Mouse (Mus musculus) myocyte (in vitro differentiated cells): Measurements from ENCODE around the gene Myh9. TPM values are rescaled to one million over a fixed set of nuclear protein-coding genes. Genes with fewer than 3 reads are reported as not detected.
A peak's percentile ranks its signal among the peaks of the same experiment; 100 is the strongest.

ENCODE experiments used
- H3K27me3 ChIP-seq: one replicate; pipeline ENCODE4 v1.6.1; 2011; ENCODE audit not compliant: control insufficient read depth, insufficient read depth, insufficient read length
- H3K36me3 ChIP-seq: one replicate; pipeline ENCODE4 v1.6.1; 2011; ENCODE audit not compliant: control insufficient read depth, insufficient read depth
- H3K4me2 ChIP-seq: one replicate; pipeline ENCODE4 v1.6.1; 2011; ENCODE audit warnings: low read depth, control low read depth
- H3K4me3 ChIP-seq: one replicate; pipeline ENCODE4 v1.5.1; 2011; ENCODE audit warnings: mild to moderate bottlenecking, control low read depth, moderate library complexity
- H3K79me2 ChIP-seq: one replicate; pipeline ENCODE4 v1.6.1; 2011; ENCODE audit not compliant: control insufficient read depth, insufficient read depth
- H3ac ChIP-seq: one replicate; pipeline ENCODE4 v1.6.1; 2011; ENCODE audit not compliant: control insufficient read depth, insufficient read length
- CEBPB ChIP-seq: IDR thresholded peaks from 2 replicates; pipeline ENCODE4 v1.6.1; 2011; ENCODE audit warnings: mild to moderate bottlenecking, moderate library complexity; ENCODE audit not compliant: poor library complexity, insufficient read depth, severe bottlenecking
- E2F4 ChIP-seq: IDR thresholded peaks from one replicate; pipeline ENCODE4 v1.6.1; 2011; ENCODE audit warnings: mild to moderate bottlenecking, control low read depth, moderate library complexity; ENCODE audit not compliant: insufficient read depth
- MAX ChIP-seq: IDR thresholded peaks from one replicate; pipeline ENCODE4 v1.6.1; 2011; ENCODE audit warnings: low read depth, mild to moderate bottlenecking, control low read depth
- MYOD1 ChIP-seq, 3 experiments: IDR thresholded peaks; one replicate each; pipeline ENCODE4 v1.6.1; 2011; ENCODE audit warnings: control low read depth in 2 of 3, low read depth in 2 of 3, mild to moderate bottlenecking in 2 of 3, moderate library complexity in 1 of 3; ENCODE audit not compliant: insufficient read length in 2 of 3, control insufficient read depth in 1 of 3
- MYOG ChIP-seq, 3 experiments: IDR thresholded peaks; one replicate each; pipeline ENCODE4 v1.6.1; 2011; ENCODE audit warnings: control low read depth in 2 of 3, low read depth in 2 of 3, mild to moderate bottlenecking in 2 of 3; ENCODE audit not compliant: insufficient read length in 2 of 3, control insufficient read depth in 1 of 3, insufficient read depth in 1 of 3
- POLR2A ChIP-seq: IDR thresholded peaks from one replicate; pipeline ENCODE4 v1.6.1; 2011; ENCODE audit warnings: low read depth, mild to moderate bottlenecking, control low read depth, moderate library complexity; ENCODE audit not compliant: insufficient read length
- POLR2AphosphoS2 ChIP-seq: IDR thresholded peaks from one replicate; pipeline ENCODE4 v1.6.1; 2011; ENCODE audit warnings: low read depth, control low read depth; ENCODE audit not compliant: insufficient read length
- REST ChIP-seq: IDR thresholded peaks from one replicate; pipeline ENCODE4 v1.6.1; 2011; ENCODE audit warnings: mild to moderate bottlenecking, control low read depth, moderate library complexity; ENCODE audit not compliant: insufficient read depth, insufficient read length
- SRF ChIP-seq: IDR thresholded peaks from one replicate; pipeline ENCODE4 v1.6.1; 2011; ENCODE audit warnings: low read depth; ENCODE audit not compliant: control insufficient read depth, insufficient read length
- TCF12 ChIP-seq: IDR thresholded peaks from one replicate; pipeline ENCODE4 v1.6.1; 2011; ENCODE audit warnings: mild to moderate bottlenecking, control low read depth; ENCODE audit not compliant: poor library complexity, insufficient read depth, severe bottlenecking
- TCF3 ChIP-seq: IDR thresholded peaks from one replicate; pipeline ENCODE4 v1.6.1; 2011; ENCODE audit warnings: low read depth, control low read depth; ENCODE audit not compliant: insufficient read length
- USF1 ChIP-seq: IDR thresholded peaks from one replicate; pipeline ENCODE4 v1.6.1; 2011; ENCODE audit warnings: low read depth, mild to moderate bottlenecking, control low read depth, moderate library complexity
- polyA plus RNA-seq: library from polyadenylated mRNA; unstranded; fragments of >200 nt; fragmentation: generic; extraction: Trizol; gene quantifications from one replicate; pipeline ENCODE4 v1.2.1, GENCODE M21; 2012; ENCODE audit warnings: missing spikeins

The Myh9 gene
- polyA plus RNA-seq, 1 experiment = 466 TPM

DNA sequence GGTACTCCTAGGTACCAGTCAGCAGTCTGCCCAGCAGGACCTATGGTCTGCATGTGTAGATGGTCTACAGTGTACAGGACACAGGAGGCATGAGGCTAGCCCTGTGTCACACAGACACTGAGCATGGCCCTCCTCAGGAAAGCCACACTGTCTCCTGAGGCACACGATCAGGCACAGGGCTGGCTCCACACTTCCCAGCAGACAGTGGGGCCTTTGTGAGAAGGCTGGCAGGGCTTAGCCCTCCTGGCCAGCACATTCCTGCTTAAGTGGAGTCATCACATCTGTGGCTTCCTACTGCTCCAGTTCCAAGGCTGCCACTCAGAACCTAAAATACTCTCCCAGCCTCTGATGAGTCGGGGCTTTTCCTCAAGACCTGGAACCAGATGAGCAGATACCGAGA is 38.2 kb downstream of the Myh9 start:
- peak; percentile 82 for TF ChIP-seq POLR2A
- TF ChIP-seq MYOD1 (IDR thresholded peaks at IDR 0.05; ENCODE audit: control insufficient read depth in 1 of 3, insufficient read length in 2 of 3, low read depth in 2 of 3) = peak in 2 of 3 experiments; percentile 7 to 64
- TF ChIP-seq TCF3 = no peak
- peak; percentile 93 for TF ChIP-seq POLR2AphosphoS2
- TF ChIP-seq SRF = no peak
- peak in 1 of 3 experiments; percentile 76 for TF ChIP-seq MYOG (IDR thresholded peaks at IDR 0.05; ENCODE audit: control insufficient read depth in 1 of 3, insufficient read depth in 1 of 3, insufficient read length in 2 of 3, low read depth in 2 of 3)
- H3ac ChIP-seq = no peak overlapping the region
- H3K27me3 ChIP-seq = no peaks in the 10 kb centered on the region
- H3K36me3 ChIP-seq = peaks cover 64% of the 10 kb centered on the region
- H3K79me2 ChIP-seq = peaks cover 98% of the 10 kb centered on the region
- no peak overlapping the region for H3K4me3 ChIP-seq
- H3K4me2 ChIP-seq = peak overlapping the region; percentile 65

DNA sequence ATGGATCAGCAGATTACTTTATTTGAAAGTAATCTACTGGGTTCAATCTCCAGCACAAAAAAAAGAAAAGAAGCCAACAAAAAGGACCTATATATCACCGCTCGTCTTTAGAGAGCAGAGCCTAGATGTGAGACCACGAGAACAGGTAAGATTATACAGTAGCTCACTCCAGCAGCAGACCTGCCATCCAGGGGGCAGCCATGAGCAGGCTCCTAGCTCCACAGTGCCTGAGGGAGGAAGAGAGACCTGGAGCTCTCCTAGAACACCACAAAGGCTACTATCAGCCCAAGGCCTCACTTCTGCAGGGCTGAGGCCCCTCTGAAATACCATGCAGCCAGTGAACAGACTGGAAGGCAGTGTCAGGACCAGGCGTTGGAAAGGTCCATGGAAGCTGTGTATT is 39.0 kb downstream of the Myh9 start:
- no peak overlapping the region for H3ac ChIP-seq
- TF ChIP-seq POLR2AphosphoS2 = peak; percentile 74
- no peak for TF ChIP-seq MAX
- H3K4me3 ChIP-seq = no peak overlapping the region
- H3K27me3 ChIP-seq = no peaks in the 10 kb centered on the region
- H3K36me3 ChIP-seq = peaks cover 58% of the 10 kb centered on the region
- H3K4me2 ChIP-seq = peak overlapping the region; percentile 65
- H3K79me2 ChIP-seq = peaks cover 96% of the 10 kb centered on the region

- Histone ChIP-seq H3ac (no peak overlapping the region), H3K4me3 (no peak overlapping the region), H3K36me3 (peaks cover 62% of the 10 kb centered on the region), H3K4me2 (peak overlapping the region; percentile 43), H3K27me3 (no peaks in the 10 kb centered on the region), H3K79me2 (peaks cover 96% of the 10 kb centered on the region)
- TF ChIP-seq POLR2AphosphoS2 (no peak), POLR2A (peak; percentile 23)
Observed at GRCm38 (mm10) chr15:77801188-77801587, 40.8 kb downstream of the Myh9 start.

- H3K36me3 ChIP-seq = peaks cover 61% of the 10 kb centered on the region
- H3K4me2 ChIP-seq = peak overlapping the region; percentile 87
- no peak overlapping the region for H3K4me3 ChIP-seq
- no peaks in the 10 kb centered on the region for H3K27me3 ChIP-seq
- peak; percentile 54; the same call in 1 of the 2 replicates for TF ChIP-seq CEBPB
- no peak for TF ChIP-seq USF1
- peak; percentile 62 for TF ChIP-seq POLR2A
- TF ChIP-seq MYOG (IDR thresholded peaks at IDR 0.05; ENCODE audit: control insufficient read depth in 1 of 3, insufficient read depth in 1 of 3, insufficient read length in 2 of 3, low read depth in 2 of 3) = no peak
- no peak for TF ChIP-seq E2F4
- no peak for TF ChIP-seq TCF3
- peak; percentile 99 for TF ChIP-seq SRF
- TF ChIP-seq REST = no peak
- TF ChIP-seq MYOD1 (IDR thresholded peaks at IDR 0.05; ENCODE audit: control insufficient read depth in 1 of 3, insufficient read length in 2 of 3, low read depth in 2 of 3) = peak in 1 of 3 experiments; percentile 65
- no peak for TF ChIP-seq TCF12
- no peak for TF ChIP-seq MAX
- peak; percentile 86 for TF ChIP-seq POLR2AphosphoS2
- peaks cover 96% of the 10 kb centered on the region for H3K79me2 ChIP-seq
- no peak overlapping the region for H3ac ChIP-seq
Observed at GRCm38 (mm10) chr15:77800511-77800910, 41.5 kb downstream of the Myh9 start.

- peak overlapping the region; percentile 1 for H3ac ChIP-seq
- no peaks in the 10 kb centered on the region for H3K27me3 ChIP-seq
- peaks cover 96% of the 10 kb centered on the region for H3K79me2 ChIP-seq
- TF ChIP-seq USF1 (no peak), POLR2A (peak; percentile 53), MYOD1 (IDR thresholded peaks at IDR 0.05; ENCODE audit: control insufficient read depth in 1 of 3, insufficient read length in 2 of 3, low read depth in 2 of 3) (peak in 2 of 3 experiments; percentile 26 to 68), POLR2AphosphoS2 (peak; percentile 58), MYOG (IDR thresholded peaks at IDR 0.05; ENCODE audit: control insufficient read depth in 1 of 3, insufficient read depth in 1 of 3, insufficient read length in 2 of 3, low read depth in 2 of 3) (peak in 1 of 3 experiments; percentile 64)
- H3K36me3 ChIP-seq = peaks cover 61% of the 10 kb centered on the region
- H3K4me2 ChIP-seq = peak overlapping the region; percentile 87
- no peak overlapping the region for H3K4me3 ChIP-seq
Observed at GRCm38 (mm10) chr15:77799491-77800474, 42.2 kb downstream of the Myh9 start.
